Mouse (Mus musculus) megakaryocyte-erythroid progenitor cell, adult 5 weeks (primary cell): ENCODE data around the gene Naip5. TPM values are rescaled to one million over a fixed set of nuclear protein-coding genes. Genes with fewer than 3 reads are reported as not detected.

Source experiments
- polyA plus RNA-seq: library from polyadenylated mRNA; stranded (reverse); fragments of >175 nt; gene quantifications from 2 replicates; pipeline ENCODE4 v1.2.3, GENCODE M21; 2012

Gene Naip5
- 0.79 and 0.87 TPM in 2 replicates for polyA plus RNA-seq

GRCm38 (mm10) chr13:100246223-100246622, at the start of gene Naip5:
Naip5 (minus strand) TSS chr13:100246323.

DNA sequence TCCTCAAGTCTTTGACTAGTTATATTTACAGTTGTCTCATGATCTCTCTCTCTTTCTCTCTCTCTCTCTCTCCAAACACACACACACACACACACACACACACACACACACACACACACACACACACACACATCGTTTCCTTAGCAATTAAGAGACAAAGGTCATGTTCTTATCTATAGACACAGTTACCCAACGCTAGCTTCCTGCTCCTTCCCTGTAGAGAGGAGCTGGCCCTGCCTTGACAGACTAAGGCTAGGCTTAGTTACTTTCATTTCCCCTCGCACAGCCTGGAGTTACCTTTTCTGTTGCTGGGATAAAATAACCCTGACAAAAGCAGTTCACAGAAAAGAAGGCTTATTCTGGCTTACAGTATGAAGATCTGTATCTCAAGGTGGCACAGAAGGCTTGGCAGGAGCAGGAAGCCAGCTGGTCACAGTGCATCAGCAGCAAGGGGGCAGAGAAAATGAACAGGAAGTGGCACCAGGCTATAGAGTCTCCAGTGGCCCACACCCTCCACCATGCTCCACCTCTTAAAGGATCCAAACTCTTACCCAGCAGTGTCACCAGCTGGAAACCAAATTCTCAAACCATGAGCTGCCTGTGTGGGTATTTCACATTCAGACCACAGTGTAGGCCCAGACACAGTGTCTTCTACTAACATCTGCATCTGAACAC, 44.3 kb downstream of the Naip5 start, which contains the start of gene Naip2:
Naip2 (minus strand) TSS at position 434 of the 675 bp plus-strand sequence.

Other genes with a start within 250 kb of the Naip5 start
- 8.4 and 12.5 TPM in 2 replicates for gene Mccc2, start 230.7 kb downstream of the Naip5 start, polyA plus RNA-seq
- gene Bdp1, start 142.3 kb downstream of the Naip5 start, polyA plus RNA-seq = 4.1 and 5.0 TPM in 2 replicates
- gene Serf1, start 138.3 kb downstream of the Naip5 start, polyA plus RNA-seq = 70.9 and 94.1 TPM in 2 replicates
- gene Smn1, start 121.5 kb downstream of the Naip5 start, polyA plus RNA-seq = 85.9 and 90.0 TPM in 2 replicates
- gene Naip2, start 44.2 kb downstream of the Naip5 start, polyA plus RNA-seq = 0.87 and 1.7 TPM in 2 replicates
- 0.80 and 0.85 TPM in 2 replicates for gene Naip6, start 71.4 kb upstream of the Naip5 start, polyA plus RNA-seq
- gene Naip1, start 206.5 kb upstream of the Naip5 start, polyA plus RNA-seq = 0.02 TPM in 1 of 2 replicates, not detected in the other
- gene Gtf2h2, start 246.3 kb upstream of the Naip5 start, polyA plus RNA-seq = 25.0 and 29.8 TPM in 2 replicates